Mouse (Mus musculus) megakaryocyte, embryonic 14.5 days (primary cell): Measurements from ENCODE around the gene Hist1h2ab. TPM values are rescaled to one million over a fixed set of nuclear protein-coding genes. Genes with fewer than 3 reads are reported as not detected.
A peak's percentile ranks its signal among the peaks of the same experiment; 100 is the strongest.
"Not testable (repeated sequence)": the region's sequence is repeated elsewhere in the genome, so short reads cannot be mapped to it uniquely, and the experiment has no call there.

Experiments used
- H3K27me3 ChIP-seq: replicated peaks from 2 replicates; pipeline ENCODE3; 2012; ENCODE audit warnings: inconsistent platforms
- H3K36me3 ChIP-seq: replicated peaks from 2 replicates; pipeline ENCODE3; 2012; ENCODE audit warnings: low read length, inconsistent platforms, mixed read lengths
- H3K4me1 ChIP-seq: 2 replicates; pipeline ENCODE4 v1.6.1; 2012; ENCODE audit warnings: inconsistent platforms
- H3K4me3 ChIP-seq: replicated peaks from 2 replicates; pipeline ENCODE3; 2012; ENCODE audit warnings: moderate library complexity, mild to moderate bottlenecking, inconsistent platforms
- H3K9me3 ChIP-seq: 2 replicates; pipeline ENCODE4 v1.6.1; 2012; ENCODE audit warnings: inconsistent platforms
- FLI1 ChIP-seq: IDR thresholded peaks from 2 replicates; pipeline ENCODE4 v1.6.1; 2012; ENCODE audit warnings: low read length, inconsistent platforms, mixed read lengths
- GATA1 ChIP-seq: IDR thresholded peaks from 3 replicates; pipeline ENCODE4 v1.6.1; 2012; ENCODE audit warnings: mixed read lengths, low read length, inconsistent platforms, borderline replicate concordance
- polyA plus RNA-seq: library from polyadenylated mRNA; stranded (reverse); fragments of >175 nt; gene quantifications from 2 replicates; pipeline ENCODE4 v1.2.3, GENCODE M21; 2012; ENCODE audit warnings: low replicate concordance; ENCODE audit not compliant: insufficient read depth

Gene Hist1h2ab
- 16.0 and 17.5 TPM in 2 replicates for polyA plus RNA-seq

- Histone ChIP-seq H3K4me3 (peak within 1 kb of the TSS; percentile 89), H3K4me1 (peaks cover 56% of the 10 kb centered on the region)
- H3K27me3 ChIP-seq, H3K9me3 ChIP-seq, H3K36me3 ChIP-seq: not testable (repeated sequence)
Observed at GRCm38 (mm10) chr13:23750839-23751477, at the start of gene Hist1h2ab. Hist1h2ab (plus strand) TSS chr13:23751126.

GRCm38 (mm10) chr13:23702220-23702619, 48.7 kb upstream of the Hist1h2ab start:
- no peaks in the 10 kb centered on the region for H3K36me3 ChIP-seq
- H3K27me3 ChIP-seq, result peaks cover 2% of the 10 kb centered on the region
- TF ChIP-seq GATA1, result no peak
- no peak for TF ChIP-seq FLI1
- H3K9me3 ChIP-seq, result no peaks in the 10 kb centered on the region
- H3K4me3 ChIP-seq, result no peak overlapping the region
- H3K4me1 ChIP-seq, result peaks cover 36% of the 10 kb centered on the region

DNA sequence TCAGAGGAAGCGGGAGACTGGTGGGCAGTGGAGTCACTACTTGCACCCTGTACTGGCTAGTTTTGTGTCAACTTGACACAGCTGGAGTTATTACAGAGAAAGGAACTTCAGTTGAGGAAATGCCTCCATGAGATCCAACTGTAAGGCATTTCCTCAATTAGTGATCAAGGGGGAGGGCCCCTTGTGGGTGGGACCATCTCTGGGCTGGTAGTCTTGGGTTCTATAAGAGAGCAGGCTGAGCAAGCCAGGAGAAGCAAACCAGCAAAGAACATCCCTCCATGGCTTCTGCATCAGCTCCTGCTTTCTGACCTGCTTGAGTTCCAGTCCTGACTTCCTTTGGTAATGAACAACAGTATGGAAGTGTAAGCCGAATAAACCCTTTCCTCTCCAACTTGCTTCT, 48.1 kb upstream of the Hist1h2ab start:
- H3K27me3 ChIP-seq, H3K9me3 ChIP-seq, H3K4me3 ChIP-seq, H3K36me3 ChIP-seq: not testable (repeated sequence)
- peaks cover 32% of the 10 kb centered on the region for H3K4me1 ChIP-seq

DNA sequence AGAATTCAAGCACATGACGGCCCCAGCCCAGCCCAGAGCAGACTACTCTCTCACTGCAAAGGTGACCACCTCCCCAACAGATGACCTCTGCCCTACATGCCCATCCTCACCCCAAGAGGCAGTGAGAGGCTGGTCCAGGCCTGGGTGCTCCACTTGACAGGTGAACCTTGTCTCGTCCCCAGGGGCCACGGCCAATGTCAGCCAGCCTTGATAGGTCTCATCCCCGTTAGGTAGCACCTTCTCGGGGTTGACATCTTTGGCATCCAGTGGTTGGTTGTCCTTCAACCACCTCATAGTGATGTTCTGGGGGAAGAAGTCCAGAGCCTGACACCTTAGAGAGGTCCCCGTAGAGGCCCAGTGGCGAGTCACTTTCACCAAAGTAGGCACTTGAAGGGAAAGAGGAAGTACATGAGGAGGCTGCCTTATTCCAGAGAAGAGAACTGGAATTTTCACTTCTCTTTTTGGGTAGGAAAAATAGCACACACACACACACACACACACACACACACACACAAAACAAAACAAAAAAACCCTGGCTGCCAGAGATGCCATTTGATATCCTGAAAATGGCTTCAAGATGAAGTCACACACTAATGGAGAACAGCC, 45.1 kb upstream of the Hist1h2ab start:
- Histone ChIP-seq H3K27me3 (peaks cover 29% of the 10 kb centered on the region), H3K9me3 (no peaks in the 10 kb centered on the region), H3K4me3 (no peak overlapping the region), H3K36me3 (no peaks in the 10 kb centered on the region), H3K4me1 (peaks cover 38% of the 10 kb centered on the region)
- TF ChIP-seq GATA1 (no peak), FLI1 (no peak)

DNA sequence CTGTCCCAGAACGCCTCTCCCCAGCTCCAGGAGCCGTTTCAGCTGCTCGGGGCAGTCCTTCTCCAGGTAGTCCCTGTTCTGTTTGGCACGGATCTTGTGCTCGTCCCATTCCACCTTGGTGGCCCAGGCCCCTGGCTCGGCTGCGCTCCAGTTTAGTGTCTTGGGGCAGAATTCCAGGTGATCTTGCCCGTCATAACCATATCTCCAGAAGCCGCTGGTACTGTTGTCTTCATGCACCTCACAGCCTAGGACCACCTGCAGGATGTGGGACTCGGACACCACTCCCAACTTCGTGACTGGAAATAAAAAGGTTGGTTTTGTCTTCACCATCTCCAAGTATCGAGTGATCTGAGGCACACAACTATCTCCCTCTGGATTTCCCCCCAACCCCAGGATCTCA, 44.2 kb upstream of the Hist1h2ab start:
- no peak overlapping the region for H3K4me3 ChIP-seq
- peaks cover 37% of the 10 kb centered on the region for H3K27me3 ChIP-seq
- no peaks in the 10 kb centered on the region for H3K36me3 ChIP-seq
- peaks cover 38% of the 10 kb centered on the region for H3K4me1 ChIP-seq
- H3K9me3 ChIP-seq, result no peaks in the 10 kb centered on the region
- TF ChIP-seq GATA1 (no peak), FLI1 (no peak)

DNA sequence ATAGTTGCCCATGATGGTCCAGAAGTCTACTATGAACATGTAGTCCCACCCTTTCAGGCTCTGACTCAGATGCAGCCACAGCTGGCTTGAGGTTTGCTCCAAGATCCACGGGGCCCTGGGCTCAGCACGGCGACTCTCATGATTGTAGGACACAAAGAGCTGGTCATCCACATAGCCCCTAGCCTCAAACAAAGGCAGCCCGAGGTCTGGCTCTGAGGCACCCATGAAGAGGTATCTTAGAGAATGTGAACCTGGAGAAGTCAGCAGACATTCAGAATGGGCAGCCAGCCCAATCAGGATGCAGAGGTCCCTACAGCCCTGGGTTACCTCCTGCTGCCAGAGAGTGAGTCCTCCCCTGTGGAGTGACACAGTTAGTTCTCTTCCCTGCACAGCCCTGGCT, 42.9 kb upstream of the Hist1h2ab start:
- H3K27me3 ChIP-seq, result peaks cover 40% of the 10 kb centered on the region
- no peaks in the 10 kb centered on the region for H3K9me3 ChIP-seq
- no peak for TF ChIP-seq FLI1
- no peak overlapping the region for H3K4me3 ChIP-seq
- H3K36me3 ChIP-seq, result no peaks in the 10 kb centered on the region
- peaks cover 38% of the 10 kb centered on the region for H3K4me1 ChIP-seq

- Histone ChIP-seq H3K4me3 (no peak overlapping the region), H3K36me3 (no peaks in the 10 kb centered on the region), H3K9me3 (no peaks in the 10 kb centered on the region), H3K4me1 (peaks cover 38% of the 10 kb centered on the region), H3K27me3 (peaks cover 43% of the 10 kb centered on the region)
- TF ChIP-seq FLI1 (no peak), GATA1 (no peak)
Observed at GRCm38 (mm10) chr13:23708654-23709053, 42.3 kb upstream of the Hist1h2ab start.

- Histone ChIP-seq H3K27me3 (peaks cover 48% of the 10 kb centered on the region), H3K4me3 (peak overlapping the region; percentile 93), H3K4me1 (peaks cover 38% of the 10 kb centered on the region), H3K9me3 (no peaks in the 10 kb centered on the region), H3K36me3 (no peaks in the 10 kb centered on the region)
- TF ChIP-seq FLI1 (no peak), GATA1 (no peak)
Observed at GRCm38 (mm10) chr13:23709714-23710373, 41.1 kb upstream of the Hist1h2ab start.

DNA sequence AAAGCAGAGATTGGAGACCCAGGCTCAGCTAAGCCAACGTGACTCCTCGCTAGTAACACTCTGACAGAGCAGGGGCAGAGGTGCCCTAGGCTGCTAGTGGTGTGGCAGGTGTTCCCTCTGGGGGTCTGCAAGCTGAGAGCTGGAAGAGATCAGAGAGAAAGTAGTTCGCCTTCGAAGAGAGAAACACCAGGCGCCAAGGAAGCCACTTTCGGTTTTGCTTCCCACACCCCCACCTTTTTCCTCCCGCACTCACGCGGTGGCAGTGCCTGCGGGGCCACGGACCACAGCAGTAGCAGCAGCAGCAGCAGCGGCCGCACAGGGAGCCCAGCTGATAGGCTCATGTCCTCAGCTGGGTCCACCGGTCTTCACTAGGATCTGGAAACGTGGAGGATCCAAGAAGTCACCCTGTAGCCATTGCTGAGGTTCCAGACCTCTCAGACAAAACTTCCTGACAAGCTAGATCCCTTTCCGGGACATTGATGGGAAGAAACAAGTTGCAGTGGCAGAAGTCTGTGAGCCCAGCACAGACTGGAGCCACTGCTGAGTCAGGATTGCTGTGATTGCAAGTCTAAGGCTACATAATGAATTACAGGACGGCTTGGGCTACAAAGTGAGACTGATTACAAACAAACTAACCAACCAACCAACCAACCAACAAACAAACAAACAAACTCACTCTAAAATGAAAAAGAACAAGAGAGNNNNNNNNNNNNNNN, 40.4 kb upstream of the Hist1h2ab start, which contains the start of gene Hfe:
Gene Hfe, minus strand, starts transcription at position 481 of the 716 bp plus-strand sequence.
- TF ChIP-seq FLI1 (no peak), GATA1 (no peak)
- Histone ChIP-seq H3K4me1 (peaks cover 37% of the 10 kb centered on the region), H3K4me3 (peak within 1 kb of the TSS; percentile 93), H3K27me3 (peaks cover 48% of the 10 kb centered on the region), H3K9me3 (no peaks in the 10 kb centered on the region), H3K36me3 (no peaks in the 10 kb centered on the region)

GRCm38 (mm10) chr13:23716261-23717042, 34.5 kb upstream of the Hist1h2ab start:
- Histone ChIP-seq H3K9me3 (no peaks in the 10 kb centered on the region), H3K27me3 (peaks cover 14% of the 10 kb centered on the region)

More at GRCm38 (mm10) chr13:23716261-23717042, 34.5 kb upstream of the Hist1h2ab start:
- Histone ChIP-seq H3K4me1 (peaks cover 26% of the 10 kb centered on the region), H3K36me3 (no peaks in the 10 kb centered on the region), H3K4me3 (no peak overlapping the region)
- TF ChIP-seq FLI1 (no peak), GATA1 (no peak)
